Mouse (Mus musculus) cerebral cortex, adult 2 months (tissue): ENCODE data around the gene Emp2.

Experiments used
- WGBS: fragments of 180-500 bp; shearing (Covaris S2); methylation state at CpG from one replicate; pipeline ENCODE4 v1.1.7; 2018; 5-methylcytosine and 5-hydroxymethylcytosine counted together

Gene Emp2

GRCm38 (mm10) chr16:10316493-10317196 lies 2.9 kb upstream of the Emp2 start:
- WGBS = 71% methylated on average over 10 of the region's 10 CpGs

- WGBS = 3% methylated on average over 15 of the region's 15 CpGs
Observed at GRCm38 (mm10) chr16:10313226-10313625, 542 bp downstream of the Emp2 start.

DNA sequence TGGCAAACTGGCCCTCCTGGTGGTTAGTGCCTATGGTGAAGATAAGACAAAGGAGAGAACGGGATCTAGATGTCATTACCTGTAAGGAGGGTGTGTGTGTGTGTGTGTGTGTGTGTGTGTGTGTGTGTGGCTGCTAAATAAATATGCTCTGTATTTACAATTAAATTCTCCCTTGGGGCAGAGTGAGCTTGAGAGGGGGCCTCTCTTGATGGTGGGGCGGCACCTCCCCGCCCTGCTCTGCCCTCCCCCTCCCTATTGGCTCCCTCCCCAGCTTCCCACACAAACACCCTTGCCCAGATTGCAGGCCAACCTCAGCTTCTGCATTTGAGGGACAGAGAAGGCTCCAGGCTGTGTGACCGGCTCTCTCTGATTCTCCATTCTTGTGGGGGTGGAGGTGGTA lies 1.8 kb downstream of the Emp2 start:
- 75% methylated on average over 4 of the region's 4 CpGs for WGBS

DNA sequence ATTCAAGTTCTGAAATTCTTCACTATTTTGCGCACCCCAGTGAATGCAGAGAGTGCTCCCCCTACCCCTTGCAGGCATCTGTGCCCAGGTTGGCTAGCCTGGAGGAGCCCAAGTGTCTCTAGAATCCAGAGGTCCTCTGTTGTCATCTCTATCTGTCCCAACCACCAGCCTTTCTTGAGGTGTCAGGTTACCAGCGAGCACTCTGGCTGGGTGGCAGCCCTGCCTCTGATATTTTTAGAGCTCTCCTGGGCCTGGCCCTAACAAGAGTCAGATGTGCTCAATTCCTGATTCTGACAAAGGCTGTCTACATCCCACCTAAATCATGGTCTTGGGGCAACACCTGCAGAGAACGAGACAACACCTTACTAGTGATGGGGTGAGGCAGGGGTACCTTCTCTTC lies 2.7 kb downstream of the Emp2 start:
- 67% methylated on average over 3 of the region's 3 CpGs for WGBS

DNA sequence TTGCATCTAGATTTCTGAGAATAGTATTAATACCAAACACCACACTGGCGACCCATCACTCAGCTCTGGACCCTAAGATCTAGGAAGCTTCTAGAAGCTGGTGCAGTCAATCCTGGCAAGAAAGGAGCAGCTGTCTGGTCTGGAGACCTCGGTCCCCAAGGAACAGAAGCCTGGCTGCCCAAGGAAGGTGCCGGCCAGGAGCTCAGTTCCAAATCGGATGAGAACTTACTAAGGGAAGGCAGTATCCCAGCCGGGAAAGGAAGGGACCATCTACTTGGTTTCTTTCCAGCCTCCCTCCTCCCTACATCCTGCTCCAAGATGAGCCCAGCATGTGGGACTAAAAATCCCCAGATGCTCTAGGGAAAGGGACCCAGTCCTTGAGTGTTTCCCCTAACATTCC lies 3.3 kb downstream of the Emp2 start:
- WGBS = 71% methylated on average over 5 of the region's 5 CpGs

DNA sequence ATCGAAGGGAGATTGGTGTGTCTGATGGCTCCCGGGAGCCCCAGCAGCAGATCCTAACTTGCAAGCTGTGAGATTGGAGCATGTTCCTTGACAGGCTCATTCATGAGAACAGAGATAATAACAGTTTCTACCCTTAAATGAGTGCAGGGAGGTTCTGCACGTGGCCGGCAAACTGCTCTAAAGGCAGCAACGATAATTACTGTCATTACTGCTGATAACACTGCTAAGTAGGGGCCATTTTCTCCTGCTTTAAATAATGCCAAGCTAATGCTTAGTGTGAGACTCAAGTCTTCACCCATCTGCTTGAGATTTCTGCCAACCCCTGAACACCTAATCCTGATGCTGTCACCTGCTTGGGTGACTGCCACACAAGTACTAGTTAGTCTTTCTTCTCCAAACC lies 6.4 kb downstream of the Emp2 start:
- WGBS = 78% methylated on average over 5 of the region's 5 CpGs

DNA sequence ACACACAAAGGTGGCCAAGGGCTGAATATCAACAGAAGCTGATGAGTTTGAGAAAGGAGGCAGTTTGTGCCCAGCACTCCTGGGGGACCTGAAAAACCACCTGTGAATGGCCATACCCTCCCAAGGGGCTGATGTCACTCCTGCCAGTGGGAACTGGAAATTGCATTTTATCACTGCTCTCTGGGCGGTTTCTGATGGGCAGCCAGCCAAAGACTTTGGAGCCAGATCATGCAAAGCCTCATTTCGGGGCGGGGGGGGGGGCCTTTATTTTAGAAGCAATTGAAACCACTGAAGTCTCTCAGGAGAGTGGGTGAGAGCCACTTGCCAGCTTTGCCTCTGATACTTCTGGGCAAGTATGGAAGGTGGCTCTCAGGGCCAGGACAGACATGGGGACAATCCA lies 7.7 kb downstream of the Emp2 start:
- WGBS = 61% methylated on average over 3 of the region's 3 CpGs

DNA sequence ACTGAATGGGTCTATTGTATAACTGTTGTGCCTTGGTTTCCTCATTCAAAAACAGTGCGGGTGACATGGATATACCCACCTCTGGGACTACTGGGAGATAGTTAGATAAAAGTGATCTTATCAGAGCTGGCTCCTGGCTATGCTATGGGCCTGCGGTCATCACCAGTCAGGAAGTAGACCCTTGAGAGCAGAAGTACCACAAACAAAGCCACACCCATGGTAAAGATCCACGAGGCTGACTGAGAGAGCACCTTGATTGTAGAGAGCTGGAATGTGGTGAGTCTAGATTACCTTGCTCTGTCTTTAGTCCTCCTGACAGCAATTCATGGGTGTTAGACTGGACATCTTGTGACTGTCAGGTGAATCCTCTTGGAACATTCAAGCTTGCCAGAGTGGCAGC lies 12.4 kb downstream of the Emp2 start:
- 86% methylated on average over 3 of the region's 3 CpGs for WGBS

DNA sequence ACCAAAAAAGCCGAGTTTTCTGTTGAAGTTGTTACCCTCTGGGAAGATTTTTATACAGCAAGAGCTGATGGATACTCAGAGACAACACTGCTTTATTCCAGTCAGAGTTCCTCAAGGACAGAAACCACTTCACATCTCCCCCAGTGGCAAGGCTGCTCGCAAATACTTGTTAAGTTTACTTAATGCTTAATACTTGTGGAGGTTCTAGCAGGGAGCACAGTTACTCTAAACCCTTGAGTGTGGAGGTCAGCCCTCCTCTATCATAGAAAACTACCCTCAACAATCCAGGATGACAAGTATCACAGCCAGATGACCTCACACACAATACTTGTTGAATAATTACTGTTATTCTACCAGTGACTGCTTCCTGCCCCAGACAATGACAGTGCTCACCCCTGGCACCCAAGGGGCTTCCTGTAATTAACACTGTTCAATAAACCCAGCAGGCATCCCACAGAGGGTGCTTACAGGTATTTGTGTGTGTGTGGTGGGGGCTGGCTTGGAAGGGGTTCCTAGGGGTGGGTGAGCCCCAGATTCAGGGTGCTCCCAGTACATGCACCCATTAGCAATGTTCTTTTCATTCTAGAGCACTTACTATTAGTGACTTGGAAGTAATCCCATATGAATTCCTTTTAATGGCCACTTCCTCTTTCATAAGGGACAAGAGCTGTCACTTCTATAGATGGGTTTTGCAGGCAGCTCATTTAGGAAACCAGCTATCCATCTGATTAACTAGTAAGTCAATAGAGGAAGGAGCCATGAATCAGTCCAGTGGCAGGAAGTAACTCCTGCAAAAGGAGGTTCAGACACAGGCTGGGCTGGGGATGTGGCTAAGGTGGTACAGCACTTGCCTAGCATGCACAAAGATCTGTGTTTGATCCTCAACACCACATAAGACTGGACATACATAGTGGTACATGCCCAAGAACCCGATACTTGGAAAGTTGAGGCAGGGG lies 13.3 kb downstream of the Emp2 start:
- WGBS = 85% methylated on average over 3 of the region's 3 CpGs

GRCm38 (mm10) chr16:10299637-10300036 lies 14.1 kb downstream of the Emp2 start:
- 71% methylated on average over 8 of the region's 8 CpGs for WGBS

GRCm38 (mm10) chr16:10297696-10298644 lies 15.8 kb downstream of the Emp2 start:
- 69% methylated on average over 10 of the region's 10 CpGs for WGBS

DNA sequence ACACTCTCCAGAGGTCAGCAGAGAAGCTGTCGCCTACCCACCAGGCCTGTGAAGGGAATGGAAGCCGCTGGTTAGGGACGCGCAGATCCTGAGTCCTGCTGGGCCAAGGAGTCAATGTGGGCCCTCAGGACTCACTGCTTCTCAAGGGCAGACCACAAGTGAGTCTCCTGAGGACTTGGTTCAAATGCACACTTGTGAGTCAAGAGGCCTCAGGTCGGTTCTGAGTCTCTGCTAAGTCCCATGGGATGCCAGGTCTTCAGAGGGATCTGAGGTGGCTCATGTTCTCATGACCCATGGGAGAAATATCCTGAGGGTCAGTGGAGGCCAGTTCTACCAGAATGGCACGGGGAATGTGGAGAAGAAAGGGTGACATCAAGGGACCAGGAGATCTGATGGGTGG lies 25.7 kb downstream of the Emp2 start:
- WGBS = 91% methylated on average over 6 of the region's 6 CpGs

- 54% methylated on average over 9 of the region's 9 CpGs for WGBS
Observed at GRCm38 (mm10) chr16:10286513-10287268, 27.1 kb downstream of the Emp2 start.

DNA sequence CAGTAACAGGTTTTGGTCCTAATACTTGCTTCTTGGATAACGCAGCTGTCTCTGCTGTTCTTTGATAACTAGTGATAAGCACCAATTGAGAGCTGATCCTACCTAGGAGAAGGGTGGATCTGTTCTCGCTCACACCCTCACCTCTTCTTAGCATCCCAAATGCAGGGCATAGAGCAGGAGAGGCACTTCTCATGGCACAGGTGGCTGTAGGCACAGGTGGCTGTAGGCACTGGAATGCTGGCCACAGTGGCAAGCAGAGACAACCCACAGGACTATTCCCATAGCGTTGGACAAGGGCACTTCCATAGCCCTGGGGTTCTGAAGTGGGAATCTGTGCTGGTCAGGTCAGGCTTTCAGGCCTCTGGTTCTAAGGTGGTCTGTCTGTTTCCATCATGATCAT lies 31.9 kb downstream of the Emp2 start:
- 84% methylated on average over 3 of the region's 3 CpGs for WGBS

- 53% methylated on average over 12 of the region's 12 CpGs for WGBS
Observed at GRCm38 (mm10) chr16:10280286-10280951, 33.3 kb downstream of the Emp2 start.

DNA sequence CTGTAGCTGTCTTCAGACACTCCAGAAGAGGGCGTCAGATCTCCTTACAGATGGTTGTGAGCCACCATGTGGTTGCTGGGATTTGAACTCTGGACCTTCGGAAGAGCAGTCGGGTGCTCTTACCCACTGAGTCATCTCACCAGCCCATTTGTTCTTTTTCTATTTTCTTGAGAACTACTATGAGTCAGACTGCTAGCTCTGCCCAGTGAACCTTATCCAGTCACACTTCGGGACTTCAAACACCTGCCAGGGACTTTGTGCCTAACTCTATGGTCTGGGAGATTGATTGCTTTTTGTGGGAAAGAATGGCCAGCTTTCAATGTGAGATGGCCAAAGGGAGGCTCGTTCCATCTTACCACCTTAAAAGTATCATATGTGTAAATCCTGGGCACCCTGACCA lies 37.0 kb downstream of the Emp2 start:
- WGBS = 81% methylated on average over 5 of the region's 5 CpGs

DNA sequence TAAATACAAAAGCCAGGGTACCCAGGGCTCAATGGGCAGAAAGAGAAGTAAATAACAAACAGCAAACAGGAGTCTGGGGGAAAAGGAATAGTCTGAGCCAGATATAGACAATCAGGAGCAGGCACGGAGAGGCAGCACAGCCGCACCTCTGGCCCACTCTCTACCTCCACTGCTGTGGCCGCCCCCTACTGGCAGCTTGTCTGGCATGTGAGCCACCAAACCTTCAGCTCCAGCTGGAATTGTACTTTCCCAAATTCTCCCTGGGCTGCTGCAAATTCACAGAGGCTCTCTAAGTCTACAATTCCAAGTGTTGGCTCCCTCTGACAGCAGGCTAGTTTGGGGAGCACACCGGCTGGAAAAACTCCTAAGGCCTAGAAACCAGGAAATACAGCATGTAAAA lies 39.3 kb downstream of the Emp2 start:
- WGBS = 63% methylated on average over 4 of the region's 4 CpGs

DNA sequence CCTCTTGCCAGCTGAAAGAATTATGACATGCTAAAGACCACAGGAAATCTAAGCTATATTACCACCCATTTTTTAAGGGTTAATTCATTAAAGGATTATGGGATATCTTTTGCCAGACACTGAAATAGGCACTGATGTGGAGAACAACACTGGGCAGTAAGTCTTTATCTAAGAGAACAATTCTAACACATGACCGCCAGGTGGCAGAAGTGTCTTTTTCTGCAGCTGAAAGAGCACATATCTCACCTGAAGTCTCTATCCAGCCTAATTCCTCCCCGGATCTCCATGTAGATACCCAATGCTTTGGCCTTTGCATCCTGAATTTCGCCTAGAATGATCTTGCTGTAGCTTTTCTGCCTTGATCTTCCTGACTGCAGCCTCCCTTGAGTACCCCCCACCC lies 41.5 kb downstream of the Emp2 start:
- 21% methylated on average over 3 of the region's 3 CpGs for WGBS

- WGBS = 46% methylated on average over 1 of the region's 1 CpGs
Observed at GRCm38 (mm10) chr16:10253993-10254392, 59.8 kb downstream of the Emp2 start.
